Mouse (Mus musculus) brain, embryonic 14.5 days (tissue): ENCODE measurements around the gene Cxxc4.

Source experiments
- CTCF ChIP-seq: fragments of 200-500 bp; IDR thresholded peaks from 2 replicates; pipeline ENCODE4 v1.5.1; 2012; ENCODE audit warnings: inconsistent platforms, mild to moderate bottlenecking, moderate library complexity, borderline replicate concordance; ENCODE audit not compliant: insufficient read depth, insufficient read length; ENCODE audit errors: extremely low read depth
- POLR2A ChIP-seq: fragments of 200-500 bp; IDR thresholded peaks from 2 replicates; pipeline ENCODE4 v1.6.1; 2012; ENCODE audit warnings: mild to moderate bottlenecking, inconsistent platforms, borderline replicate concordance; ENCODE audit not compliant: poor library complexity, insufficient read depth, insufficient read length, severe bottlenecking; ENCODE audit errors: extremely low read depth

- no peak for TF ChIP-seq CTCF
- TF ChIP-seq POLR2A = no peak
Measured at GRCm38 (mm10) chr3:134279655-134280054, 43.4 kb downstream of the Cxxc4 start.
